Mouse (Mus musculus) CH12.LX (cell line): ENCODE measurements around the gene Trim62.

Experiments used
- CTCF ChIP-seq, 2 experiments: IDR thresholded peaks in 1 of 2; conservative IDR thresholded peaks in 1 of 2; 2 replicates each; pipeline ENCODE4 v1.5.1; 2011 to 2012; ENCODE audit warnings: low read depth in 2 of 2, low read length in 2 of 2, improper control_type of control experiment in 1 of 2, inconsistent platforms in 1 of 2, mild to moderate bottlenecking in 1 of 2, moderate library complexity in 1 of 2
- EP300 ChIP-seq: IDR thresholded peaks from 2 replicates; pipeline ENCODE4 v1.6.1; 2011; ENCODE audit warnings: low read length, improper control_type of control experiment
- GABPA ChIP-seq: IDR thresholded peaks from 2 replicates; pipeline ENCODE4 v1.6.1; 2012; ENCODE audit warnings: low read depth, low read length, improper control_type of control experiment, inconsistent platforms; ENCODE audit not compliant: insufficient replicate concordance
- MAZ ChIP-seq: IDR thresholded peaks from 2 replicates; pipeline ENCODE4 v1.6.1; 2012; ENCODE audit warnings: low read depth, mild to moderate bottlenecking, inconsistent platforms, low read length, improper control_type of control experiment, moderate library complexity
- MYC ChIP-seq: IDR thresholded peaks from 2 replicates; pipeline ENCODE4 v1.6.1; 2011; ENCODE audit warnings: low read depth, mild to moderate bottlenecking, improper control_type of control experiment, low read length
- SMC3 ChIP-seq: IDR thresholded peaks from 2 replicates; pipeline ENCODE4 v1.6.1; 2011; ENCODE audit warnings: low read depth, low read length, improper control_type of control experiment

GRCm38 (mm10) chr4:128887026-128887425, 3.6 kb downstream of the Trim62 start:
- no peak for TF ChIP-seq CTCF (conservative IDR thresholded peaks at IDR 0.05 in 1 of 2, IDR thresholded peaks at IDR 0.05 in 1 of 2; ENCODE audit: low read depth in 2 of 2, low read length in 2 of 2)
- TF ChIP-seq MAZ: no peak
- no peak for TF ChIP-seq SMC3
- no peak for TF ChIP-seq MYC
- no peak for TF ChIP-seq GABPA
- no peak for TF ChIP-seq EP300
